Comparison of ENCODE assay signal across 16 mouse cellular contexts in genomic region chr3:142440191-142440590, GRCm38 (mm10). TPM values are rescaled to one million over a fixed set of nuclear protein-coding genes. Genes with fewer than 3 reads are reported as not detected.
DNase-seq lines count a peak whose midpoint lies in the region; ATAC-seq and TF ChIP-seq lines count a peak whose summit lies in the region.
"Had no signal": no experiment of that assay in that cellular context is flagged by ENCODE, and none has a peak within 500 bp of the region (broad histone marks: within the 10 kb centered on the region; RNA-seq: fewer than 3 reads in every experiment).

No protein-coding gene starts in this region.

- peak; percentile 31 for DNase-seq in gastrocnemius, adult 2 months
- no peak for DNase-seq in gastrocnemius, postnatal 14 days
- DNase-seq in lung, embryonic 14.5 days, result peak; percentile 47
- DNase-seq in lung, postnatal 25 days (ENCODE audit: low spot score), result no peak
- DNase-seq in heart, adult 9 months (ENCODE audit: low spot score in 2 of 2), result peak; percentile 37 to 50
- DNase-seq in spleen, postnatal 14 days (ENCODE audit: low spot score in 2 of 2), result no peak
- no peak for DNase-seq in hindbrain, embryonic 14.5 days (ENCODE audit: low spot score)
- DNase-seq: cerebellum, adult 9-10 months; embryo, embryonic 11 days; thymus, postnatal 25 days had no signal

- no peaks in the 10 kb centered on the region for H3K36me3 ChIP-seq in lung, embryonic 14.5 days (ENCODE audit: insufficient read depth)
- no peaks in the 10 kb centered on the region for H3K36me3 ChIP-seq in limb, embryonic 15.5 days
- H3K36me3 ChIP-seq in hindbrain, embryonic 14.5 days (replicated peaks; ENCODE audit: control insufficient read depth, insufficient read depth), result no peaks in the 10 kb centered on the region
- H3K36me3 ChIP-seq: hindbrain, embryonic 12.5 days; limb, embryonic 12.5 days had no signal

- intact Hi-C loops in gastrocnemius, adult 2 months (cut with DNase I), result loop anchor here (1.0 kb wide), 1 partner anchor 45 kb away; the partner anchor contains the start of gene Pdlim5
- intact Hi-C loops in gastrocnemius, postnatal 14 days (cut with DNase I; ENCODE audit: low total_unique reads), result no loop called here

- H3K4me1 ChIP-seq in lung, embryonic 14.5 days (ENCODE audit: insufficient read depth), result peaks cover 8% of the 10 kb centered on the region; the same call in 1 of the 2 replicates
- H3K4me1 ChIP-seq in limb, embryonic 15.5 days, result peaks cover 11% of the 10 kb centered on the region
- H3K4me1 ChIP-seq in hindbrain, embryonic 14.5 days (replicated peaks; ENCODE audit: control insufficient read depth, insufficient read depth, low read length), result no peaks in the 10 kb centered on the region
- H3K4me1 ChIP-seq: hindbrain, embryonic 12.5 days had no signal

- no peaks in the 10 kb centered on the region for H3K9me3 ChIP-seq in lung, embryonic 14.5 days (ENCODE audit: low read depth, low read length)
- H3K9me3 ChIP-seq in limb, embryonic 15.5 days, result no peaks in the 10 kb centered on the region
- no peaks in the 10 kb centered on the region for H3K9me3 ChIP-seq in hindbrain, embryonic 14.5 days (ENCODE audit: control insufficient read depth, low read length)
- H3K9me3 ChIP-seq: hindbrain, embryonic 12.5 days; limb, embryonic 12.5 days had no signal

- peak overlapping the region; percentile 89 for H3K27ac ChIP-seq in gastrocnemius, adult 2 months
- peak overlapping the region; percentile 52; the same call in 1 of the 2 replicates for H3K27ac ChIP-seq in lung, embryonic 14.5 days (ENCODE audit: low read depth)
- 0 out of 2 replicates have a peak overlapping the region, but pooled peaks have one; percentile 33 for H3K27ac ChIP-seq in limb, embryonic 15.5 days
- H3K27ac ChIP-seq in hindbrain, embryonic 14.5 days, result no peak overlapping the region
- H3K27ac ChIP-seq: hindbrain, embryonic 12.5 days; limb, embryonic 12.5 days had no signal

- no peak for TF ChIP-seq CTCF in gastrocnemius, adult 2 months (IDR thresholded peaks at IDR 0.05)
- no peak for TF ChIP-seq CTCF in lung, embryonic 14.5 days (IDR thresholded peaks at IDR 0.05; ENCODE audit: low read depth)

- WGBS in lung, embryonic 14.5 days, result 26% methylated on average over 4 of the region's 4 CpGs
- WGBS in limb, embryonic 15.5 days, result 35% methylated on average over 4 of the region's 4 CpGs
- 76% methylated on average over 4 of the region's 4 CpGs for WGBS in hindbrain, embryonic 14.5 days

- H3K9ac ChIP-seq in lung, embryonic 14.5 days, result no peak overlapping the region
- no peak overlapping the region for H3K9ac ChIP-seq in limb, embryonic 15.5 days
- no peak overlapping the region for H3K9ac ChIP-seq in hindbrain, embryonic 14.5 days
- H3K9ac ChIP-seq: hindbrain, embryonic 12.5 days; limb, embryonic 12.5 days had no signal

- H3K4me3 ChIP-seq in gastrocnemius, adult 2 months, result peak overlapping the region; percentile 62
- H3K4me3 ChIP-seq in lung, embryonic 14.5 days (ENCODE audit: low read depth, low read length), result no peak overlapping the region
- H3K4me3 ChIP-seq in limb, embryonic 15.5 days, result no peak overlapping the region
- H3K4me3 ChIP-seq in hindbrain, embryonic 14.5 days (replicated peaks; ENCODE audit: low read length), result no peak overlapping the region
- H3K4me3 ChIP-seq: hindbrain, embryonic 12.5 days; limb, embryonic 12.5 days had no signal

- peak overlapping the region; percentile 29 for H3K4me2 ChIP-seq in lung, embryonic 14.5 days
- no peak overlapping the region for H3K4me2 ChIP-seq in limb, embryonic 15.5 days
- no peak overlapping the region for H3K4me2 ChIP-seq in hindbrain, embryonic 14.5 days (replicated peaks)
- H3K4me2 ChIP-seq: hindbrain, embryonic 12.5 days; limb, embryonic 12.5 days; midbrain, embryonic 11.5 days had no signal

- no peaks in the 10 kb centered on the region for H3K27me3 ChIP-seq in lung, embryonic 14.5 days (ENCODE audit: insufficient read depth, low read length)
- H3K27me3 ChIP-seq in limb, embryonic 15.5 days, result 0 out of 2 replicates have a peak, but pooled peaks cover 7% of the 10 kb centered on the region
- no peaks in the 10 kb centered on the region for H3K27me3 ChIP-seq in hindbrain, embryonic 14.5 days (ENCODE audit: control insufficient read depth, insufficient read depth, low read length)
- H3K27me3 ChIP-seq: hindbrain, embryonic 12.5 days had no signal

- ATAC-seq in lung, embryonic 14.5 days (ENCODE audit: insufficient read depth), result no peak
- ATAC-seq in limb, embryonic 15.5 days (ENCODE audit: insufficient number of reproducible peaks, low FRiP score, low TSS enrichment, low read depth), result no peak
- ATAC-seq in hindbrain, embryonic 14.5 days (ENCODE audit: low FRiP score), result no peak

RNA-seq across cellular contexts. Expression of gene Pdlim5, which starts 44.7 kb away (rescaled TPM):
- total RNA-seq in gastrocnemius, adult 2 months (2021), result 100 to 1,000 TPM; 585 to 709 TPM
- 100 to 1,000 TPM; 452 to 543 TPM for total RNA-seq in gastrocnemius, postnatal 14 days (2021)
- 19.0 and 24.1 TPM in 2 replicates for polyA plus RNA-seq in lung, embryonic 14.5 days (2014; fragmentation: Nextera tagmentation; extraction: Ambion mirVana)
- 45.8 and 78.2 TPM in 2 replicates for polyA plus RNA-seq in limb, embryonic 15.5 days (2015; fragmentation: Nextera tagmentation; extraction: Ambion mirVana)
- 17.8 and 21.1 TPM in 2 replicates for polyA plus RNA-seq in hindbrain, embryonic 14.5 days (2014; fragmentation: Nextera tagmentation; extraction: Ambion mirVana)

RNA-seq across cellular contexts. Expression of gene Gbp5, which starts 53.6 kb away (rescaled TPM):
- 1 to 10 TPM; 1.5 to 5.5 TPM for total RNA-seq in gastrocnemius, adult 2 months (2021)
- 1 to 10 TPM; 2.2 to 2.3 TPM for total RNA-seq in gastrocnemius, postnatal 14 days (2021)
- 0.11 TPM in 1 of 2 replicates, not detected in the other for polyA plus RNA-seq in lung, embryonic 14.5 days (2014; fragmentation: Nextera tagmentation; extraction: Ambion mirVana)
- polyA plus RNA-seq in limb, embryonic 15.5 days (2015; fragmentation: Nextera tagmentation; extraction: Ambion mirVana), result 0.09 TPM in 1 of 2 replicates, not detected in the other
- polyA plus RNA-seq in hindbrain, embryonic 14.5 days (2014; fragmentation: Nextera tagmentation; extraction: Ambion mirVana), result 0.23 and 0.25 TPM in 2 replicates
- total RNA-seq: MEL had no signal
- polyA plus RNA-seq: C2C12; limb, embryonic 12.5 days; midbrain, embryonic 11.5 days had no signal

Comparison
In these comparisons a context has a peak if more than half of its experiments do, and no peak if none do; other contexts are left out.
1. DNase-seq: peak in gastrocnemius, adult 2 months (single experiment), lung, embryonic 14.5 days (single experiment) and heart, adult 9 months (2 of 2); none in gastrocnemius, postnatal 14 days (single experiment), lung, postnatal 25 days (single experiment), spleen, postnatal 14 days (0 of 2) and hindbrain, embryonic 14.5 days (single experiment).